Mouse (Mus musculus) intestine, embryonic 14.5 days (tissue): ENCODE measurements around the gene 2310079G19Rik. TPM values are rescaled to one million over a fixed set of nuclear protein-coding genes. Genes with fewer than 3 reads are reported as not detected.

ENCODE experiments used
- ATAC-seq: fragments of 200-750 bp; cut with Nextera tagmentation; replicated peaks from 2 replicates; pipeline ENCODE4 v1.8.0; 2017; ENCODE audit warnings: low read depth, moderate number of reproducible peaks, moderate TSS enrichment, moderate library complexity; ENCODE audit not compliant: low FRiP score, low TSS enrichment
- DNase-seq: peaks from one replicate; pipeline ENCODE4 v3.0.0-alpha.2; 2018; ENCODE audit warnings: low spot score
- H3K27ac ChIP-seq: fragments of 300-500 bp; sonication (generic); 2 replicates; pipeline ENCODE4 v1.5.1; 2014; ENCODE audit warnings: low read depth, mild to moderate bottlenecking, control low read depth
- H3K27me3 ChIP-seq: fragments of 300-500 bp; sonication (generic); replicated peaks from 2 replicates; pipeline ENCODE4 v1.6.1; 2014; ENCODE audit warnings: low read length, control low read depth; ENCODE audit not compliant: control insufficient read depth, insufficient read depth
- H3K36me3 ChIP-seq: fragments of 300-500 bp; sonication (generic); 2 replicates; pipeline ENCODE4 v1.6.1; 2014; ENCODE audit warnings: low read length, control low read depth; ENCODE audit not compliant: control insufficient read depth, insufficient read depth
- H3K4me1 ChIP-seq: fragments of 300-500 bp; sonication (generic); replicated peaks from 2 replicates; pipeline ENCODE4 v1.6.1; 2014; ENCODE audit warnings: low read length, control low read depth, mixed read lengths; ENCODE audit not compliant: control insufficient read depth, insufficient read depth
- H3K4me2 ChIP-seq: fragments of 300-500 bp; sonication (generic); 2 replicates; pipeline ENCODE4 v1.6.1; 2014; ENCODE audit warnings: low read length
- H3K4me3 ChIP-seq: fragments of 300-500 bp; sonication (generic); 2 replicates; pipeline ENCODE4 v1.5.1; 2014; ENCODE audit warnings: low read depth, low read length, control low read depth, mixed read lengths
- H3K9ac ChIP-seq: fragments of 300-500 bp; sonication (generic); 2 replicates; pipeline ENCODE4 v1.6.1; 2014; ENCODE audit warnings: mild to moderate bottlenecking, low read length
- H3K9me3 ChIP-seq: fragments of 300-500 bp; sonication (generic); 2 replicates; pipeline ENCODE4 v1.6.1; 2016; ENCODE audit warnings: low read length, control low read depth; ENCODE audit not compliant: control insufficient read depth
- WGBS: fragments of 180-500 bp; shearing (Covaris S2); extraction: QIAGEN DNeasy Blood & Tissue Kit; methylation state at CpG from one replicate; pipeline ENCODE4 v1.1.7; 2014; 5-methylcytosine and 5-hydroxymethylcytosine counted together
- polyA plus RNA-seq: library from polyadenylated mRNA; unstranded; fragments of >200 nt; fragmentation: Nextera tagmentation; extraction: Ambion mirVana; gene quantifications from 2 replicates; pipeline ENCODE4 v1.2.1, GENCODE M21; 2014

Gene 2310079G19Rik
- not detected in 2 replicates for polyA plus RNA-seq

- H3K27ac ChIP-seq: no peak within 1 kb of the TSS
- no peak within 1 kb of the TSS for H3K4me2 ChIP-seq
- WGBS: 92% methylated on average over 4 of the region's 4 CpGs
- H3K36me3 ChIP-seq: no peaks in the 10 kb centered on the region
- no peak within 1 kb of the TSS for H3K9ac ChIP-seq
- H3K9me3 ChIP-seq: no peaks in the 10 kb centered on the region
- H3K4me3 ChIP-seq: no peak within 1 kb of the TSS
- H3K4me1 ChIP-seq: no peaks in the 10 kb centered on the region
- H3K27me3 ChIP-seq: no peaks in the 10 kb centered on the region
- ATAC-seq: no peak
- no peak for DNase-seq
These were observed at the start of gene 2310079G19Rik for GRCm38 (mm10) chr16:88627566-88627965. Gene 2310079G19Rik, minus strand, starts transcription at chr16:88627666.

GRCm38 (mm10) chr16:88671571-88671970, 44.1 kb upstream of the 2310079G19Rik start, which contains the start of gene Krtap27-1:
Gene Krtap27-1, minus strand, starts transcription at chr16:88671671.
- H3K27me3 ChIP-seq: no peaks in the 10 kb centered on the region
- H3K9ac ChIP-seq: no peak within 1 kb of the TSS
- 92% methylated on average over 4 of the region's 4 CpGs for WGBS
- no peaks in the 10 kb centered on the region for H3K36me3 ChIP-seq
- DNase-seq (no peak), ATAC-seq (no peak)
- no peak within 1 kb of the TSS for H3K4me2 ChIP-seq
- H3K4me3 ChIP-seq: no peak within 1 kb of the TSS
- H3K27ac ChIP-seq: no peak within 1 kb of the TSS
- H3K9me3 ChIP-seq: no peaks in the 10 kb centered on the region
- H3K4me1 ChIP-seq: no peaks in the 10 kb centered on the region

- no peaks in the 10 kb centered on the region for H3K27me3 ChIP-seq
- ATAC-seq (no peak), DNase-seq (no peak)
- no peaks in the 10 kb centered on the region for H3K36me3 ChIP-seq
- no peak overlapping the region for H3K9ac ChIP-seq
- H3K4me2 ChIP-seq: no peak overlapping the region
- H3K9me3 ChIP-seq: no peaks in the 10 kb centered on the region
- no peaks in the 10 kb centered on the region for H3K4me1 ChIP-seq
- H3K27ac ChIP-seq: no peak overlapping the region
- WGBS: 60% methylated on average over 1 of the region's 1 CpGs
- H3K4me3 ChIP-seq: no peak overlapping the region
These were observed 30.0 kb upstream of the 2310079G19Rik start for GRCm38 (mm10) chr16:88657426-88657825.

GRCm38 (mm10) chr16:88651952-88652351, 24.5 kb upstream of the 2310079G19Rik start:
- H3K4me3 ChIP-seq: no peak overlapping the region
- H3K27me3 ChIP-seq: no peaks in the 10 kb centered on the region
- ATAC-seq: no peak
- DNase-seq: no peak
- H3K9ac ChIP-seq: no peak overlapping the region
- no peak overlapping the region for H3K4me2 ChIP-seq
- no peaks in the 10 kb centered on the region for H3K4me1 ChIP-seq
- WGBS: 65% methylated on average over 2 of the region's 2 CpGs
- H3K36me3 ChIP-seq: no peaks in the 10 kb centered on the region
- H3K27ac ChIP-seq: no peak overlapping the region
- H3K9me3 ChIP-seq: no peaks in the 10 kb centered on the region

- DNase-seq (no peak), ATAC-seq (no peak)
- Histone ChIP-seq H3K36me3 (no peaks in the 10 kb centered on the region), H3K27ac (no peak overlapping the region), H3K4me1 (no peaks in the 10 kb centered on the region), H3K9me3 (no peaks in the 10 kb centered on the region), H3K4me3 (no peak overlapping the region), H3K9ac (no peak overlapping the region), H3K27me3 (no peaks in the 10 kb centered on the region), H3K4me2 (no peak overlapping the region)
- WGBS: 67% methylated on average over 1 of the region's 1 CpGs
These were observed 23.6 kb upstream of the 2310079G19Rik start for GRCm38 (mm10) chr16:88651082-88651481.

- H3K4me1 ChIP-seq: no peaks in the 10 kb centered on the region
- H3K9ac ChIP-seq: no peak within 1 kb of the TSS
- DNase-seq (no peak), ATAC-seq (no peak)
- no peaks in the 10 kb centered on the region for H3K36me3 ChIP-seq
- no peaks in the 10 kb centered on the region for H3K9me3 ChIP-seq
- H3K27me3 ChIP-seq: no peaks in the 10 kb centered on the region
- no peak within 1 kb of the TSS for H3K4me2 ChIP-seq
- no peak within 1 kb of the TSS for H3K27ac ChIP-seq
- no peak within 1 kb of the TSS for H3K4me3 ChIP-seq
- WGBS: 82% methylated on average over 10 of the region's 10 CpGs
These were observed 19.9 kb upstream of the 2310079G19Rik start, which contains the start of gene Krtap26-1 for GRCm38 (mm10) chr16:88647358-88647846. Gene Krtap26-1, minus strand, starts transcription at chr16:88647796.

GRCm38 (mm10) chr16:88646366-88647111, 19.1 kb upstream of the 2310079G19Rik start:
- H3K4me2 ChIP-seq: no peak overlapping the region
- no peaks in the 10 kb centered on the region for H3K4me1 ChIP-seq
- H3K27me3 ChIP-seq: no peaks in the 10 kb centered on the region
- no peaks in the 10 kb centered on the region for H3K9me3 ChIP-seq
- DNase-seq (no peak), ATAC-seq (no peak)
- H3K9ac ChIP-seq: no peak overlapping the region
- no peak overlapping the region for H3K27ac ChIP-seq
- 75% methylated on average over 8 of the region's 8 CpGs for WGBS
- H3K4me3 ChIP-seq: no peak overlapping the region
- no peaks in the 10 kb centered on the region for H3K36me3 ChIP-seq

GRCm38 (mm10) chr16:88640053-88640452, 12.6 kb upstream of the 2310079G19Rik start:
- no peak for DNase-seq
- Histone ChIP-seq H3K36me3 (no peaks in the 10 kb centered on the region), H3K9ac (no peak overlapping the region), H3K4me2 (no peak overlapping the region), H3K27ac (no peak overlapping the region), H3K4me1 (no peaks in the 10 kb centered on the region), H3K27me3 (no peaks in the 10 kb centered on the region), H3K4me3 (no peak overlapping the region), H3K9me3 (no peaks in the 10 kb centered on the region)
- WGBS: 91% methylated on average over 3 of the region's 3 CpGs
- ATAC-seq: no peak

- H3K9ac ChIP-seq: no peak overlapping the region
- no peaks in the 10 kb centered on the region for H3K27me3 ChIP-seq
- WGBS: 49% methylated on average over 4 of the region's 4 CpGs
- H3K4me2 ChIP-seq: no peak overlapping the region
- no peak overlapping the region for H3K27ac ChIP-seq
- no peak for ATAC-seq
- DNase-seq: no peak
- H3K36me3 ChIP-seq: no peaks in the 10 kb centered on the region
- no peaks in the 10 kb centered on the region for H3K4me1 ChIP-seq
- H3K9me3 ChIP-seq: no peaks in the 10 kb centered on the region
- no peak overlapping the region for H3K4me3 ChIP-seq
These were observed 7.7 kb upstream of the 2310079G19Rik start for GRCm38 (mm10) chr16:88635142-88635541.
